Mouse (Mus musculus) telencephalon, adult 2 months (tissue): ENCODE measurements around the gene Mtif2.
"Not testable (repeated sequence)": the region's sequence is repeated elsewhere in the genome, so short reads cannot be mapped to it uniquely, and the experiment has no call there.

Source experiments
- DNase-seq: peaks from one replicate; pipeline ENCODE4 v3.0.0-alpha.2; 2011; ENCODE audit warnings: low read depth, low spot score

Gene Mtif2

DNA sequence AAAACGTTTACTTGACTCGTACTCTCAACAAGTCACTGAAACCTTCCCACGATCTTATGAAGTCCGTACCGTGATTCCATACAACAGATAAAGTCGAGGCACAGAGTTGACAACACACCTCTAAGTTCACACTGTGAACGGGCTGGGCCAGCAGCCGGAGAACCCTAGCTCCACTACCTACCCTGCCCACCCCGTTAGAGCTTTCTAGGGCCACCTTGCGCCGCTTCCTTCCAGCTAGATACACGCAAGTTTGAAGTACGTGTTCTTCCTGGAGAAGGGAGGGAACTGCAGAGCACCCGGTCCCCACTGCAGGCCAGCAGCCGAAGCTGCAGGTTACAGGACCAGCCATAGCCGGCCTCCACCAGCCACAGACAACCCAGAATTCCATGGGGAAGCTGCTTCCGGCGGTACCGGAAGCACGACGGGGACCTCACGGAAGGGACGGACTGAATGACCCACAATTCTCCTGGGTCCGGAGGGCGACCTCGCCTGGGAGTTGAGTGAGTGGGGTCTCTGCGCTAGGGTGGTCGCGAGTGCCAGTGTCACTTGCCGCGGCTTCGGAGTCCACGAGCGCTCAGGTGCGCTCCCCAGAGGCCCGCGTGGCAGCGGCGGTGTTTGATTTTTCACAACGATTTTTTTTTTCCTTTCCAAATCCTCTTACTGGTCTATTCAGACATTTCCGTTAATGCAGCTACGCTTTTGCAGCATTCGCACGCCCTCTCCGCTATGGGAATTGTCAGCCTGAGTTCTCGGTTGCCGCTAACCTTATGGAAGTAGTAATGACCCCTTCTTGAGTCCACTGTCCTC lies at the start of gene Mtif2:
TSS of gene Mtif2 (plus strand) at position 421 of the 807 bp plus-strand sequence.
- peak; percentile 89 for DNase-seq

- DNase-seq: no peak
Measured at GRCm38 (mm10) chr11:29493135-29493534, 33.1 kb upstream of the Mtif2 start.

- DNase-seq: no peak
Measured at GRCm38 (mm10) chr11:29496962-29497361, 29.2 kb upstream of the Mtif2 start.

DNA sequence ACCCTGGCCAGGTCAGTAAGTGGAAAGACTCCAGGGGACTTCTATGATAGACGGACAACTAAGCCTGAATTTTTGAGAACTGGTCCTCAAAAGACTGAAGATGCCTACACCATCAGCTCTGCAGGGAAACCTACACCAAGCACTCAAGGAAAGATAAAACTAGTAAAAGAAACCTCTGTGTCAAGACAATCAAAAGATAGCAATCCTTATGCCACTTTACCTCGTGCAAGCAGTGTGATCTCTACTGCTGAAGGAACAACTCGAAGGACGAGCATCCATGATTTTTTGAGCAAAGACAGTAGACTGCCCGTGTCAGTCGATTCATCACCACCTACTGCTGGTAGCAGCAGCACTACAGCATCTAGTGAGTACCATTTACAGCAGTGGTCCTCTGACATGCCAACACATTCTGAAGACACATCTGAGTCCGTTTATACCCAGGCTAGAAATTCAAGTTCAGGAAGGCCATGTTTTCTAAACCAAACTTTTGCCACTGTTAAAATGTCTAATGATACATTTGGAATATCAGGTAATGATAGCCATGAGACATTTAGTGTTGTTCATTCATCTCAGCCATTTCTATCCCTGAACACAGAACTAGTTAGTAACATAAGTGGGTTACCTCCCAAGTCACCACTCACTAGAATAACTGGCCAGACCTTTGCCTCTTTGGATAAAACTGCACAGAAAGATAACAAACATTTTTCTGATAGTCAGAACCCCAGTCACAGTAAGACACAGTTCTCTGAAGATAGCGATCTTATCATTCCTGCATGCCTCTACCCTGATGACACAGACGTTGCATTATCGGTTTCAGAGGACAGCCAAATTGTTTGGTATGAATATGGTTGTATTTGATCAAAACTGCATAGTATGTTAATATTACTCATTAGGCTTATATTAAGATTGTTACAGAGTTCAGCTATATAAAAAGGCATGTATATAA lies 22.0 kb upstream of the Mtif2 start:
- DNase-seq: no peak

- DNase-seq: no peak
Measured at GRCm38 (mm10) chr11:29504899-29505625, 21.1 kb upstream of the Mtif2 start.

DNA sequence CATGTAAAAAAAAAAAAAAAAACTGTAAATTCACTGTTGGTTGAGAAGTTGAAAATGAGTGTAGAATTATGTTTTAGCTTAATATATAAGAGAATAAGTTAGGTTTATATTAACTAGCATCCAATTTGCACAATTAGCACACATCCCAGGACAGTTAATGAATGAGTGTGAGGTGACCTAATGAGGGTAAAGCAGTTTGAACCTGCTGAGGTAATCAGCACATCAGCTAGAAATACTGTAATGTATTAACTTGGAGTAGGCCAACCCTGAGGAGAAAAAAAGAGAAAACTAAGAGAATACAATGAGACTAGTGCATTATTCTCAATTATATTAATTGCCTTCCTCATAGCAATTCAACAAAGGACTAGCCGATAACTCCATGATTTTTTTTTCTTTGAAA lies 16.8 kb upstream of the Mtif2 start:
- DNase-seq: no peak

GRCm38 (mm10) chr11:29512818-29513535 lies 13.2 kb upstream of the Mtif2 start:
- DNase-seq: no peak

DNA sequence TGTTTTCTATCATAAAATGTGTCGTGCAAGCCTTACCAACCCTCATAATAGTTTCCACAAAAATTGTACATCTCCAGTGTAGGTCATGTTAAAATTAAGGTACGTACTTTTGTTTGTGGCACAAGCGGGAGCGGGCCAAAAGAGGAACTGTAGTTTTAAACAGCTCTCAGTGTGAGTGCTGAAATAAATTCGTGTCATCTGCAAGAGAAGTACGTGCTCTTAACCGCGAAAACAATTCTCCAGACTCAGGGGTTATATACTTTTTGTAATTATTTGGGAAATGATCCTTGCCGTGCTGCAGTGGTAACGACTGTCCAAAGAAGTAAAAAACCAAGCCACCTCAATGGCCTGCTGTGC lies 11.9 kb upstream of the Mtif2 start:
- no peak for DNase-seq

DNA sequence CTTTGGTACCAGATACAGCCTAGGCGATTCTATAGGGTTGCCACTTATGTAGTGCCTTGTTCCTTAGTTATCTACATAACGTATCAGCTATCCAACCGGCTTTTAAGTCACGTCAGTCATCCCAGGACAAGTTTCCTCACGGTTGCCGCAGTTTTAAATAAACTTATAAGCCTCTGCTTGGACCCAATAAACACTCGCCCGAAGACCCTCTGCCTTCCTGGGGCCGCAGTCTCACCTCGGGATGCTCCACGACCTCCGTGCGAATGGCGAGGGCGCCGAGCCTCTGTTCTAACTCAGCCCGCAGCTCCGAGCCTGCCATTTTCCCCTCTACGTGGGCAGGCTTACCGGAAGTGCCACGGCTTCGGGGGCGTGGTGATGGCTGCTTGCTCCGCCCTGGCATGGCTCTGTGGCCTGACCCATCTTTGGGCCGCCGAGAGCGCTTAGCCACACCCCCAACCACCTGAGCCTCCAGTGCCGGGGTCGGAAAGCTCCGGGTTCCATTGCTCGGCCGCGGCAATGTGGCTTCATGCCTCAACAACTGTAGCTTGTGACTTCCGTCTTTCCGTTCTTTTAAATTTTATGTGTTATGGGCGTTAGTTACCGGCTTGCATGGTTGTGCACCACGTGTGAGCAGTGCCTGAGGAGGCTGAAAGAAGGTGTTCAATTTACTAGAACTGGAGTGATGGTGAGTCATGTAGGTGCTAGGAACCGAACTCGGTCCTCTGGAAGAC lies 11.4 kb upstream of the Mtif2 start, which contains the start of gene Prorsd1:
TSS of gene Prorsd1 (minus strand) at position 352 of the 731 bp plus-strand sequence.
- peak; percentile 54 for DNase-seq

DNA sequence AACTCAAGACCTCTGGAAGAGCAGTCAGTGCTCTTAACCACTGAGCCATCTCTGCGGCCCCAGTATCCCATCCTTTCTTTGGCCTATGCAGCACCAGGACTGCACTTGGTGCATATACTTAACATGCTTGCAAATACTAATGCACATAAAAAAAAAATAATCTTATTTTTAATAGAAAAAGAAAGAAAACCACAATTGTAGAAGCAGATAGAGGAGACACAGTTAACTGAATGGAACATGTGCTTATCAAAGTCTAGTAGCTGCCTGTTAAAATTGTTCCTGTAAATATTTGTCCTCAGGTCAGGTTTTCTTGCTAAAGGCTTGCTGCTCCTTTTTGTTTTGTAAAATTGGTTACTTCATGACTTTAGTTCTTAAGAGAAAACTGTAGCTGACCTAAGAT lies 12.0 kb downstream of the Mtif2 start:
- DNase-seq: no peak

- DNase-seq: no peak
Measured at GRCm38 (mm10) chr11:29544225-29544945, 18.2 kb downstream of the Mtif2 start.

DNA sequence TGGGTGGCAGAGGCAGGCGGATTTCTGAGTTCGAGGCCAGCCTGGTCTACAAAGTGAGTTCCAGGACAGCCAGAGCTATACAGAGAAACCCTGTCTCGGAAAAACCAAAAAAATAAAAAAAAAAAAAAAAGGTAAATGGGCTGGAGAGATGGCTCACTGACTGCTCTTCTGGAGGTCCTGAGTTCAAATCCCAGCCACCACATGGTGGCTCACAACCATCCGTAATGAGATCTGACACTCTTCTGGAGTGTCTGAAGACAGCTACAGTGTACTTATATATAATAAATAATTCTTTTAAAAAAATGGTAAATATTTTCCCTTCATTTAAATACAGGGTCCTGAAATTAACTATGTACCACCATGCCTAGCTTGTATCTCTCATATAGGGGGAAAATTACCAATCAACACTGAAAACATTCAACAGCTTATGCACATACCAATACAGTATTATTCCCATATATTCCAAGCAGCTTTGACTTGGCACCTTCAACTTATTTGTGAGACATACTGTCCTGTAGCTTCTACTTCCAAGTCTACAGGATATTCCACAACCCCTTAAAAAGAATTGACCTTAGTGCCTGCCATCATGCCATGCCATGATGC lies 19.0 kb downstream of the Mtif2 start:
- DNase-seq: not testable (repeated sequence)

- DNase-seq: not testable (repeated sequence)
Measured at GRCm38 (mm10) chr11:29546297-29546696, 20.1 kb downstream of the Mtif2 start.

- DNase-seq: no peak
Measured at GRCm38 (mm10) chr11:29546762-29547161, 20.6 kb downstream of the Mtif2 start.

DNA sequence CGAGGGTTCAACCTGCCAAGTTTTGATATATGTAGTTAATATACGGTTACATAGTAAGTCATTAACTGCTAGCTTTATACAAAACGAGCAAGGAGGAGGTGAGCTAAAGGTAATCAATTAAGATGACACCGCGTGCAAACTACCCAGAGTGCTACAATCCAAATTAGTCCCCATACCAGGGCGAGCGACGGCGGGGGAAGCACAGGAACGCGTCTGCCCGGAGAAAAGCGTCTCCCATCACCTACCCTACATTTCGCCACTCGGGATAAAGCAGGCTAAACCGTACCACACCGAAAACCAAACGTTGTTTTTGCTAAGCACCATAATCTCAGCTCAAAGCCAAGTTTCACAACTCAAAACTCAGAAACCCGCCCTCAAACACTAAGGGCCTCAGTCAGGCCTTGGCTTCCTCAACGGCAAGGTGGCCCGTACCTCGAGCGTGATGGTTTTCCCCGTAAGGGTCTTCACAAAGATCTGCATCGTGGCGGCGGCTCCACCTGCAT lies 21.1 kb downstream of the Mtif2 start:
- DNase-seq: no peak

DNA sequence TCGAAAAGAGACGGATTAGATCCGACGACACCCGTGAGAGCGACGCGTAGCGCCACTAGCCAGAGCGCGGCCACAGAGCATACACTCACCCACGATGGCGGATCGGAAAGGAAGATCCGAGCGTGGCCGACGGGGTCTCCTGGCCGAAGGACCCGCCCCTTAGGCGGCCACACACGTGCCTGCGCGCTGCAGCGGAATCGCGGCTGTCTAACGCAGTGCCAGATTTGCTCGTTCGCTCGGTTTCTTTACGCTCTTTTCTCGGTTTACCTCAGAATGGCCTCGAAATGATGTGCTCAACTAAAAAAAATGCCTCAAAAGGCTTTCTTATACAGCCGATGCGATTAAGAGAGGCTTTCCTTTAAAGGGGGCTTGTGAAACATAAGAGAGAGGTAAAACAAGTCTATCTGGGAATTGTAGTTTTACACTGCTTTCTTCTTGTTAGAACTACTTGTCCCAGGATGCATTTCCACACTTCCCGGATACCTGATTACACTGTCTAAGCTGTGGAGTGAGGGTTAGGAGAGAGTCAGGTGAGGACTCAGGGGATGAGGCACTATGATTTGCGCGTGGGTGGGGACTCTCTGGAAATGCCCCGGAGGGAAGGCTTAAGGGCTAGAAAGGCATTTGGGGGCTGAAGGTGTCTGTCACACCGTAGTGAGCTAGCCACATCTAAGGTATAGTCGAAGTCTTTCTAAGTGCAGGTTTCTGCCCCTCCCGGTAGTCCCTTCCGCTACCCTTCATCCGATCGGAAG lies 21.7 kb downstream of the Mtif2 start, which contains the start of the genes Clhc1 and Rps27a:
TSS of gene Clhc1 (plus strand) at position 199 of the 752 bp plus-strand sequence.
TSS of gene Rps27a (minus strand) at position 358 of the 752 bp plus-strand sequence.
- DNase-seq: peak; percentile 95

DNA sequence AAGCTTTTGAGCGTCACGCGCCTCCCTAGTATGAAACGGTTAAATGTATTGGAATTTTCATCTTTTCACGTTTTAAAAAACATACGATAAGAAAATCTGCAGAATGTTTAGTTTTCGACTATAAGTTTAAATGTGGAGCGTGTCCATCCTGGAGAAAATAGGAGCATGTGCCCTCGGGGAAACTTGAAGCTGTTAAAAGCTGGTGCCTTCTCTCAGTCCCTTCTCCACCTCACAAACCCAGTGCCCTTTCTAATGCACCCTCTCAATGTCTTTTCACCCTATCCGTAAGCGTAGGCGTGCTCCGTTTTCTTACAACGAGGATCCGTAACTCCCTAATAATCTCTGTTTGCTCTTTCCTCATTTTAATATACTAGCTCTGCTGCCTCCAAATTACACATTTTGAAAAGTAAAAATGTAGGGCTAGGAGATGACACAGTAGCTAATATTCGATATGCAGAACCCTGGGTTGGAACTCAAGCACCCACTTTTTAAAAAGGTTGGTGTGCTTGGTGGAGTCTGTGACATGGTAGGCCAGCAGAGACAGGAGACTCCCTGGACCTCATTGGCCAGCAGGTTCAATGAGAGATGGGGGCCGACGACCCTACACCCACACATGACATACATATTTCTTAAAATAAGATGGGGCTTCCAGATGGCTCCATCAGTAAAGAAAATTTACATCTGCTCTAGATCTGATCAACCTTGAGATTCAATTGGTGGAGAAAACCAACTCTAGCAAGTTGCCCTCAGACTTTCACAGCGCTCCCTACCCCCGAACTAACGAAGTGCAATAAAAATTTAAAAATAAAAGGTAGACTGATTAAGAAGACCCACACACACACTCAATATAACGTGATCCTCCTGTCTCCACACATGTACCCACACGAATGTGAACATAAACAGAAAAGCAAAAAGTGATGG lies 22.6 kb downstream of the Mtif2 start:
- no peak for DNase-seq
